Mouse (Mus musculus) thymus, postnatal 36 days (tissue): ENCODE data around the gene Ampd3.

Experiments
- DNase-seq, 2 experiments: peaks; one replicate each; pipeline ENCODE4 v3.0.0; 2022; ENCODE audit warnings: mixed read lengths in 2 of 2

The Ampd3 gene

DNA sequence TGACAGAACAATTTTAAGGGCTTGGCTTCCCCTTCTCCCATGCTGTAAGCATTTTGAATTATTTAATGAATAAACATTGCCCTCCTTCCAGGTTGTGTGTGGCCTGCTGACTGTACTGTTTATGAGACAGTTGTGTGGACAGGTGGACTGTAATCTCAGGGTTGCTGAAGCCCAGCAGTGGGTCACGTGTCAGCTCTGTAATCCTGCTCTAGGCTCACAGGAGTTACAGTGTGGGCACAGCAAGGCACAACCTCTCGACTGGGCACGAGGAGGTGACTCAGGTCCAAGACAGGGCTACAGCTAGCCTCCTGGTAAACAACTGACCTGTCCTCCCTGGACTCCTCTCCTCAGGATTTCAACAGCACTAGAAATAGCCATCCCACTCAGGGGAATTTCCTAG is 4.3 kb downstream of the Ampd3 start:
- no peak for DNase-seq

DNA sequence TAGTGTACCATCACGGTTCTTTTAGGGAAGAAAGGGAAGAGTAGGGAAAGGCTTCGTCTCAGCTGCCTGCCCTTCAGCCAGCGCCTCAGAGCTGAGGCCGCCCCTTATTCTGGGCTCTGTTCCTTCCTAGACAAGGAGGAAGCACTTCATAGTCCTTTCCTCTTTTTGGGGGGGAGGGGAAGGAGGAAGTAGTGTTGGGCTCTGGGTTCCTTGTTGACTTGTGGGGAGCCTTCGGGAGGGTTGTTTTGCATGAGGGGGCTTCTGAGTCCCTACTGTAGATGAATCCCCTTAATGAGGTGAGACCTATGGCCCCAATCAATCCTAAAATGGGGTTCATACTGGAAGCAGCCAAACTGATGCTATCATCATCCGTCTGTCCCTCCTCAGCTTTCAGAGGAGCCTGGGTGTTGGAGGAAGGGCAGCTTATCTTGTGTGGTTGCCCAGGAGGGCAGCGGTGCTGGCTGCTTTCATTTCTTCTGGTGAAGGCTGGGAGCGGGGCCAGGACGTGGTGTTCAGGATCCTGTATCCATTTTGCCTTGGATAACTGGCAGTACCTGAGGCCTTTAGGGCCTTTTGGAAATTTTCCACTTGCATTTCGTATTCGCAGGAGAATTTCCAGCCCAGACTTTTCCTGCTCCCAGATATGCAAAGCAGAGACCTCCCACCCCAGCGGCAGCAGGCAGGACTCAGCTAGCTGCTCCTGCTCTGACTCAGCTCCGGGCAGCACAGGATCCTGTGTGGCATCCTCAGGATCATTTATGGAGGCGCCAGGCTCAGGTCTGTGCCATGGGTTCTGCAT is 5.4 kb downstream of the Ampd3 start:
- no peak for DNase-seq

DNA sequence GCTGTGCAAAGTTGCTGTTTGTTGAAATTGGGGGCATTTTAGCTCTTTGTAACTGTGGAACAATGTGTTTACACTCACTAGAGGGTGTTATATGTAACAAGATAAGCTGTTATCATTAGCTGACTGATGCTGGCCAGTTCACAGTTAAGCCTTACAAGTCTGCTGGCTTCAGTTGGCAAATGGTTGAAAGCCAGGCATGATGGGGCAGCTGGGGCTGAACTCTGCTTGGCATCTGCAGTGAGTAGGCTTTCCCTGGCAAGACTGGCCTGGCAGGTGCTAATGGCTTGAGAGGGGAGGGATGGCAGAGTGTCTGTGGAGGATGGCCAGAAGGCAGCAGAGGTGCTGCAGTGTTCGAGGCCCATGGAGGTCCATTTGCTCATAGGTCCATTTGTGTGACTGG is 6.1 kb downstream of the Ampd3 start:
- no peak for DNase-seq

DNA sequence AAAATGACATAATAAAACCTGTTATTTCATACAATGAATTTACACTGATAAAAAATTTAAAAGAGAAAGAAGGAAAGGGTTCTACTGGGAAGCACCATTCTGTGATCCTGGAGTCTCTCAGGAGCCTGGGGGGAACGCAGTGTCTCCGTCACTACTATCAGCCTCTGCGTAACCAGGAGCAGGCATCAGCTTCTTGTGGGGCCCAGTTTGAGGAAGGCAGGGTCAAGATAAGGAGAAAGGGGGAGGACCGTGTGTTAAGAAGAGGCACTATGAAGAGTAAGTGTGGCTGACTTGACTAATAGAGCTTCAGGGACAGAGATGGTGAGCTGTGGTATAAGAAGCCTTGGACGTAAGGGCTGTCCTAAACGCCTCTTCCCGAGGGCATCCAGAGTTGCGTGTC is 6.7 kb downstream of the Ampd3 start:
- no peak for DNase-seq

DNA sequence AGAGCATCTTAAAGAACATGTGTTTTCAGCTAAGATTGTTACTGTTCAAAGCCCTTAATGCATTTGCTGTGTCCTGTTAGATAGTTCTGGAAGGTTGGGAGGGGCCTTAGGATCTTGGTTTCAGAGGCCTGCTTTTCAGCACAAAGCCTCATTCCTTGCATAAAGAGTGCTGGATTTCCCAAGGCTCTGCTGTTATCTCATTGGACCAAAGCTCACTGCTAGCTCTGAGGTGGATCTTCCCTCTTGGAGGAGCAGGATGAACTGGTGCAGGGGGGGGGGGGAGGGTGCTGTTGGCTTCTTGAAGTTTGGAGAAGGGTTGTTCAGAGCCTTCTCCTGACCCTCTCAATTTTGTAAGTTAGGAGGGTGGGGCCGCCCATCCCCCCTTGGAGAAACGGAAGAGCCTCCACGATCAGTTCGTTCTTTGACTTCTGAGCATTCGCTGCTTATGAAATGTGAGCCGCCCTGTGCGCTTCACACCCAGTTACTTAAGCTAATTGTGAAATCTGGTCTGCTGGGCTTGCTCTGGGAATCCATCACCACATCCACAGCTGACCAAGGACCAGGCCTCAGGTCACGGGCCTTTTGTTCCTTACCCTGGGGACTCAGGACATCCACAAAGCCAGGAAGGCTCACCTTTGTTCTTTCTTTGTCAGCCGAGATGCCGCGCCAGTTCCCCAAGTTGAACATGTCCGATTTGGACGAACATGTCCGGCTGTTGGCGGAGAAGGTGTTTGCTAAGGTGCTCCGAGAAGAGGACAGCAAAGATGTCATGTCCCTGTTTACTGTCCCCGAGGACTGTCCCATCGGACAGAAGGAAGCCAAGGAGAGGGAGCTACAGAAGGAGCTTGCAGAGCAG is 9.4 kb downstream of the Ampd3 start:
- no peak for DNase-seq

DNA sequence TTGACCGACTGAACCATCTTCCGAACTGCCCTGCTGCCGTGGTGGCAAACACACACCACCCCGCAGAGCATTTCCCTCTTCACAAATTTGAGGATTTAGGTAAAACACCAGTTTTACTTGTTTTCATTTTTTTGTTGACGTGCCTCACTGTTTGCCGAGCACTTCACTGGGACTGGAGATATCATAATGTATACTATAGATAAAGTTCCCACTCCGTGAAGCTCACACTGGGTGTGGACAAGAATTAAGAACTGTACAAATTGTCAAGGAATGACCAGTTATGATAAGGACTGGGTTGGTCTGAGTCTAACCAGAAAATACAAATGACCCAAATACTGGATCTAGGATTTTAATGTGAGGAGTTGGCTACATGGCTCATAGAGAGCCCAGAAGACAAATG is 10.9 kb downstream of the Ampd3 start:
- DNase-seq, result no peak

DNA sequence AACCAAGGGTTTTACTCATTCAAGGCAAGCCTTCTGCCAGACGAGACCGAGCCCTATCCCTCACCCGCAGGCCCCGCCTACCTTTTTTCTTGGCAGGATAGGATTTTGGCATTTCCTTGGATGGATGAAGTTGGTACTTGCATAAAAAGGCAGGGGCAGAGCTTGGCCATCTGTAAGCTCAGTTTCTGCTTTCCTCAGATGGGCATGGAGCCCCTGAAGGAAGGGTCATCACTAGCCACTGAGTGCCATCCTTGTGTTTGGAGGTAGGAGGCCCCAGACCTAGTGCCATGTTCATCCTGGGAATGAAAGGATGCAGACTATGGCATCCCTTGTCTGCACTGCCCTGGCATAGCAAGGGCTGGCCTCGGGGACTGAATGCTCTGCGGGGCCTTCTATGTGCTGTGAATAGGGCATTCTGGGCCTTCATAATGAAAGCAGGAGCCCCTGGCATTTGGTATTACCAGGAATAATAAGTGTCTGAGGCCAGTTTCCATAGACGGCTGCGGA is 11.7 kb downstream of the Ampd3 start:
- no peak for DNase-seq

DNA sequence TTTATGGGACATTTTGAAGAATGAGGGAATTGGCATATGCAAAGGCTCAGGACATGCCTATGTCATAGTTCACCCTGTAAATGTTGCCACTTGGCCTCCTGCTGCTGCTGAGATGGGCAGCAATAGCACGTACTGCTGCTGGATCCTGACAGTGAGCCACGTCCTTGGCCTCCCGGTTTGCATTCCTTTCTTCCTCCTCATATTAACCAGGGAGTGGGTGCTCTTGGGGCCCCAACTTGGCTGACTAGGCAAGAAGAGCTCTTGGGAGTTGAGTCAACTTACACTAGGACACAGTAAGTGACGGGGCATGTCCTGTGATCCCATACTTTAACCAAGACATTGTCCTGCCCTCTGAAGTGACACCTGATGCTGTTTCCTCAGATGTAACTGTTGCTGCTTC is 12.5 kb downstream of the Ampd3 start:
- DNase-seq, result no peak

DNA sequence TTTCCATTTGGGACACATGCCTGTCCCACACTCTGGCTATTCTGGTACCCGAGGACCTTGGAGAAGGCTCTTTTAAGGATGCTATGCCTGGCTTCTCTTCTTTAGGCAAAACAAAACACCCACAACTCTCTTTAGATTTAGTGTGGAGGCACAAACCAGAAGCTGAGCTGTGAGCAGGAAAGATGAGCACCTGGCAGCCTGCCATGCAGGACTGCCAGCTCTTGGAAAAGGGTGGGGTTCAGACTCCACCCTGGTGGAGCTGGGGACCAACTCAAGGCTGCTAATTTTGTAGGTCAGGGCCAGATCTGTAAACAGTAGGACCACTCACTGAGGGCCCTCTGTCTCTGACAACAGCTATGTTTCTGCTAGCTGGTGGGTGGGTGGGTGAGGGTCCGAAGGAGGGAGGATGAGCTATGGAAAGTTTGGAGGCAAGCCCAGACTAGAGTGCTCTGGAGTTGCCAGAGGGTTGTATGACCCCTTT is 13.3 kb downstream of the Ampd3 start:
- DNase-seq, result no peak

DNA sequence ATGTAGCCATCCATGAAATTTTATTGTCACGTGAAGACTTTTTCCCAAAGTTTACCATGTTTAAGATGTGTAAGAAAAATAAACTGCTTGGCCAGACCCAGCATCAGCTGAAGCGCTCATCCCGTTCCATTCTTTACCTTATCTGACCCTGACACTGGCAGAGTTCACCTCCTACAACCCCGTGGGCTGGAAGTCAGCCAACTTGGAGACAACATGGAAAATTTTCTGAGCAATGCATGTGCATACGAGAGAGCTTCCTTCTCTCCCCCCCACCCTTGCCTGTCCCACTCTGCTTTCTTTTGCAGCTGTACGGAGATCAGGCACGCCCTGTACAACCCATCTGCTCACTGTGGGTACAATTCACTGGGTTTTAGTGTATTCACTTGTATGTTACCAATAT is 14.1 kb downstream of the Ampd3 start:
- no peak for DNase-seq

DNA sequence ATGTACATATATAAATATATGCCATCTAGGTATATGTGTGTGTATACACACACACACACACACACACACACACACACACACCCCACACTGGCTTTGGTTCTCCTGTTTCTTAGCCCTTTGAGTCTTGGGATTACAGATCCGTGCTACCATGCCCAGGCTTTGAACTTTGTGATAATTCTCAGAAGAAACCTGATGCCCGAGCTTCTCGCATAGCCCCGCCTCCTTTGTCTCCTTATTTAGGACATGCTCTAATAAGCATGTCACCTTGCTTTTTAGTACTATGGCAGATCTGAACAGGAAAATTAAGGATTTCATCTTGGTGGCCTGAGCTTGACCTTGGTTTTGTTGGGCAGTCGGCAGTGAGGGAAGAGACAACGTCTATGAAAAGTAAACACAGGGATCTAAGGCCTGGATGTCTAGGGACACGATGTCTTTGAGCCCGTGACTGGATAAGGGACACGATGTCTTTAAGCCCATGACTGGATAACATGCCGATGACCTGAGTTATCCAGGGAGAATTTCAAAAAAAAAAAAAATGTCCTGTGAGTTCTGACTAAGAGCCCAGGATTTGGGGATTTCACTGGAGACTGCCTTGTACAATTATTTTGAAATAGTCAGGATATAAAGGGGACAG is 15.0 kb downstream of the Ampd3 start:
- DNase-seq, result no peak

DNA sequence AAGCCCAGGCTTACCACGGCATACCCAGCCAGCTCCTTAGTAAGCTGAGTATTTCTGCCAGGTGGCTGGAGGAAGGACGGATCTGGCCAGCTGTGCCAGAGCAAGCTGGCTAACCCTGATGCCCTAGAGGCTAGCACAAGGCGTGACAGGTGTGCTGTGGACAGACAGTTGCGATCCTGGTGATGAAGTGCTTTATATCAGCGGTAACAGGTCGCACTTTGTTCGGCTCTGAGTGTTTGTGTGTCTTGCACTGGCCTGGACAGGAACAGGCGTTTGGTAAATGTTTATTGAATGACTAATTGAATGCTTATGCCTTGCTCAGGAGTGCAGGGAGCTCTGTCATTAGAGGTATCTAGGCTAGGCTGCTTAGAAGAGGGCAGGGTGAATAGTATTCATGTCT is 17.0 kb downstream of the Ampd3 start:
- DNase-seq, result no peak

DNA sequence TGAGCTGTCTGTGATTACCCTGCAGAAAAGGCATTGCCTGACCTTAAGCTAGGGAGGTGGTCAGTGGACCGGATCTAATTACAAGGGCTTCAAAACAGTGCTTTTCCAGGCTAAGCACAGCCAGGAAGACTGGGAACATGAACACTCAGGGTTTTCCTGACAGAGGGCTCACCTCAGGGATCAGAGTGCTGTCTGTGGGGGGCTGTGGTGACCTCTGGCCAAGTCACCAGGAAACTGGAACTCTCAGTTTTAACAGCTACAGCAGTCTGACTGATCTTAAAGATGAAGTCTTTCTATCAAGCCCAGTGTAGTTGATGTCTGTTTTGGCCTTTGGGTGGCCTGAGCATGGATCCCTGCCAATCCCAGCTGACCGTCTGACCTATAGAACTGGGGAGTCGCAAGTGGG is 17.7 kb downstream of the Ampd3 start:
- no peak for DNase-seq

DNA sequence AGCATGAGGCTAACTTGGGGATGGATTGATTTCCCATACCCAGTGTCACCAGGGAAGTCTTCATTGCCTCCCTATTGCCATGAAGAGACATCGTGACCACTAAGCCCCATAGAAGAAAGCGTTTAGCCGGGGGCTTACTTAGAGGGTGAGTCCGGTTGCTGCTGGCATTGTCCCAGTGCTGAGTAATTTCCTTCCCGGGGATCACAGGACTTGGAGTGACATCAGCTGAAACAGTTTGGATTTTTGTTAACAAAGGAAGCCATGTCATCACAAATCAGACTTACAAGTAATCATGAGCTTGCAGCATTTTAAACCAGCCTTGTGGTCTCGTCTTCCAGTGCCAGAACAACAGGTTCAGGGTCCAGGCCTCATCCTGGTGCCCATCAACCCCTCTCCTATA is 19.3 kb downstream of the Ampd3 start:
- DNase-seq, result no peak

DNA sequence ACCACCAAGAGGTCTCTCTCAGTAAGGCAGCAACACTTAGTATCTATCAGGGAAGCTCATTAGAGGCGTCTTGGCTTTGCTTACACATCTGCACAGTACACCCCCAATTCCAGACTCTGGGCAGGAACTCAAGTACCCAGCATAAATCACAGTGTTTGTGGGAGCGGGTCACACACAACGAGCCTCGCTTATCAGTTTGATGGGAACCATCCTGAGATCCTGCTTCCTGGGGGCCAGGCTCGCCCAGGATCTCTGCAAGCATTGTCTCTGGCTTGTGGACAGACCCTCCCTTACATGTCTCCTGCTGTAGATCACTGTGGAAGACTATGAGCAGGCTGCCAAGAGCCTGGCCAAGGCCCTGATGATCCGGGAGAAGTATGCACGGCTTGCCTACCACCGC is 22.9 kb downstream of the Ampd3 start:
- DNase-seq, result no peak

DNA sequence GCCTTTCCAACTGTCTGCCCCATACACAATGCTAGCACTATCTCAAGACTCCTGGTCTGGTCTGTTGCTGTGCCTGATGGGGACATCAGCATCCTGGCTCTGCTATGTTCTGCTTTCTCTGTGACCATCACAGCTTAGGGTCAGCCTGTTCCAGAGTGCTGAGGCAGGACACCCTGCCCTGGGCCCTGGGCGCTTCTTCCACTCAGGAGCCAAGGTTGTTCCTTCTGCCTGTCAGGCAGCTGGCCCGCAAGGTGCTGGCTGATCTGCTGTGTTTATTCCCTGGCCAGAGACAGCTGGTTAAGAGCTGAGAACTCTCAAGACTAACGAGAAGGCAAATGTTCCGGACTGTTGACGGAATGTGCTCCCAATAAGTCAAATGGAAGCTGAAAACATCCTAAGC is 24.2 kb downstream of the Ampd3 start:
- no peak for DNase-seq

DNA sequence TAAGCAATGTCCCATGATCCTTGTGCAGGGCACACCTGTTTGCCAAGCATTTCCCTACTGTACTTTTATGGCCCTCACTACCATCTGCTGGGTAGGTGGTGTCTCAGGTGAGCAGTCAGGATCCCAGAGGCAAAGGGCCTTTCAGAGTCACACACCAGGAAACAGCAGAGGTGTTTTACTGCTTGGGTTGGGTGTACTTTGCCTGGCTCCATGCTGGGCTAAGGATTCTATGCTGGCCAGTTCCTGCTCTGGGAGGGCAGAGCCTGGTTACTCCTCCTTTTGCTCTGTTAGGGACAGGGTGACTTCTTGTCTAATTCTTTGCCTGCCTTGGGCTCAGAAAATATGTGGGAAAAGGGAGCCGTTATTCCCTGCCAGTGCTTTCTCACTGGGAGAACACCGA is 24.8 kb downstream of the Ampd3 start:
- DNase-seq, result no peak

DNA sequence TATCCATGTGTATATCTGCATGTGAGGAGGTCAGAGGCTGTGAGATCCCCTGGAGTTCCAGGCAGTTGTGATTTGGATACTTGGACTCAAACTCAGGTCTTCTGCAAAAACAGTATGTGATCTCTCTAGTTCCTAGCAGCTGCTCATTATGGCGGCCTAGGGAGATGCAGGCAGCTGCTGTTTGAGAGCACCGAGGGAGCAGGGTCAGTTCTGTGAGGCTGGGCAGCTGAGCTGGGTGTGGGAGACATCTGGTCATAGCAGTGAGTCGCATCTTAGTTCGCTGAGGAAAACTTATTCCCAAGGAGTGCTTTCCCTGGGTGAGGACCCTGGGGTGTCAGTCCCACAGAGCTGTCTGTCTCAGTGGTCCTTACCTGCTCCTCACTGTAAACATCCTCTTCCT is 26.7 kb downstream of the Ampd3 start:
- DNase-seq, result no peak

DNA sequence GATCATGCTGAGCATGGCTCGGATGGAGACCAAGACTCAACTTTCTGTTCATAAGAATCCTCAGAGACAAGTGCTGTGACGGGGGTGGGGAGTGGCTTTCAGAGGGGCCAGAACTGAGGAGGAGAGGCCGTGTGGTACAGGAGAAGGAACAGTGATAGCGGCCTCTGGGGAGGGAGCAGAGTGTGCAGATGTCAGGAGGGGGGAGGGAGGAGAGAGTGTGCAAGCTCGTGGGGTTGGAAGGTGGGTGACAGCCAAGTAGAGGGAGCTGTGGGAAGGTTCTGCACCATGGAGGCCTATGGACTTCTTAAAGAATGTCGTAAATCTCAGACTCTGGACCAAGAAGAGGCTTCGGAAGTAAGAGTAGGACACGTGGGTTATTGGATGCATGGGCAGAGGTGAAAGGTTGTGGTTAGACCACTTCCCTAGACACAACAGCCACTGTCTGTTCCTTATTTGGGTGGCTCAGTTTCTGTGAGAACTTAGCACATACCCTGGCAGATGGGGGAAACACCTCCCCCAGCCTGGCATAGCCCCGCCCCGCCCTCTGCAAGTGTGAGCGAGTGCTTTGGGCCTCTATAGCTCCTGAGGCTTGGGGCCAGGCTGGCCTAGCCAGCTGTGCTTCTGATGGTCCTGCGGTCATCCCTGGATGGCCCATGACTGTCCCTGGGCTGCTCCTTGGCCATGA is 28.5 kb downstream of the Ampd3 start:
- DNase-seq, result peak; percentile 65 to 77

DNA sequence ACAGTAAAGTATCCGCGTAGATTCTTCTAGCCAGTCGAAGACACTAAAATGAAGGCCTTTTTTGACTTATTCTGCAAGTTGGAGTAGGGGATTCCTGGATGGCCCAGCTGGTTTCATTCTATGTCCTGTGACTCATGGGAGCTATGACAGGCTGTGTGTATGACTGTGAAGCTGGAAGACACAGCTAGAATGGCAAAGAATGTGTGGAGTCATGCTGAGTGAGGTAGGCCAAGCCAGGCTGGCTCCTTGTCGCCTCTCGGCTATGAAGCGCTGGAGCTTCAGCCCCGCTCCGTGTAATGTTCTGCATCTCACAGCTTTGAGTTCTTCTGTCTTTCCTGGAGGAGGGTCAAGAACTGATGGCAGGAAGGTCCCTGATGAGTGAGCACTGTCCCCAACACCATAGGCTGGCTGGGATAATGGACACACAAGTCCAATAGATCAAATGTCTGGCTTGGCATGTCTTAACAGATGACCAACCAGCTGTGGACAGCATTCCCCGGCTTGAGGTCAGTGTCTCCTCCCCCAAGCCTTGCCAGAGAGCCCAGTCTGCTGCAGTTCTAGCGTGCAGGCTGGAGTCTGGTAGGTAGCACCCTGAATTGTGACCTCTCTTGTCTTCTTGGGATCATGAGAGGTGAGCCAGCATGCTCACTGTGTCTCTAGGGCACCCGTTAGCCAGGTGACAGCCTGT is 29.9 kb downstream of the Ampd3 start:
- DNase-seq, result no peak

DNA sequence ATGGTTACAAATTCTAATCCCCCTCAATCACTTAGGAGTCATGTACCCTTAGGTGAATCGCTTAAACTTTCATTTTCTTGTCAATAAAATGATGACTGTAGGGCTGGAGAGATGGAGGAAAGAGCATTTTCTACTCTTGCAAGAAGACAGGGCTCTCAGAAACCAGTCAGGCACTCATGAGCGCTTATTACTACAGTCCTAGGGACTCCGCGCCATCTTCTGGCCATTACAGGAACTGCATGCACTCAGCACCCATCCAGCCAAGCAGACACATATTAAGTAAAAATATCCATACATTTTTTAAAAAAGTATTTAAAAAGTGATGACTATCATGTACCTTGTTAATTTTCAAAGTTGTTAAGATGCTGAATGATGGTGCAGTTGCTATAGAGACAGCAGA is 33.0 kb downstream of the Ampd3 start:
- peak; percentile 66 to 73 for DNase-seq

DNA sequence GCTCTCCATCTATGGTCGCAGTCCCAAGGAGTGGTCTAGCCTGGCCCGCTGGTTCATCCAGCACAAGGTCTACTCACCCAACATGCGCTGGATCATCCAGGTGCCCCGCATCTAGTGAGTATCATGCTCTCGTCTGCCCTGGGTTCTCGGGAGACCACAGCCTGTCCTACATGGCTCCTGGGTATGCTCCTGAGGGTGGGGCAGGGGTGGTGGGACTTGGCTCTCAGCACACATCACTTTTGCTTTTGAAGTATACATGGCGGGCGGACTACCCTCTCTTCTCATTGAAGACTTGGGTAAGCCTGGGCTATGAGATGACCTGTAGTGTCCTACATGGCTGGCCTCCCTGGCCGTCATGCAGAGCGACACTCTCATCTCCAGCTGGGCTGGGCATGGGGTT is 35.1 kb downstream of the Ampd3 start:
- no peak for DNase-seq
